Mouse (Mus musculus) lung, adult 2 months (tissue): Measurements from ENCODE around the gene Scube3.

Experiments
- CTCF ChIP-seq: fragments of 200-500 bp; IDR thresholded peaks from 2 replicates; pipeline ENCODE4 v1.5.1; 2011; ENCODE audit warnings: mild to moderate bottlenecking, low read length, control low read depth; ENCODE audit not compliant: insufficient read depth
- POLR2A ChIP-seq: fragments of 200-500 bp; IDR thresholded peaks from 2 replicates; pipeline ENCODE4 v1.6.1; 2011; ENCODE audit warnings: low read depth, mild to moderate bottlenecking, control low read depth, low read length, borderline replicate concordance; ENCODE audit errors: extremely low read depth

GRCm38 (mm10) chr17:28112266-28112665 is 29.7 kb upstream of the Scube3 start:
- TF ChIP-seq CTCF (no peak), POLR2A (no peak)
